Mouse (Mus musculus) bone marrow macrophage, adult 2 months (primary cell): ENCODE measurements at regions not wholly inside any gene's neighbourhood (a gene's known extent, or its start where the extent isn't known, plus 50 kb on each side); places are given as distances from the start of the nearest gene placed in this dataset.
"Not testable (repeated sequence)": the region's sequence is repeated elsewhere in the genome, so short reads cannot be mapped to it uniquely, and the experiment has no call there.

ENCODE experiments used
- H3K27ac ChIP-seq: 2 replicates; pipeline ENCODE4 v1.5.1; 2012; ENCODE audit warnings: low read depth, low read length; ENCODE audit not compliant: insufficient read depth
- H3K4me1 ChIP-seq: 2 replicates; pipeline ENCODE4 v1.6.1; 2012; ENCODE audit warnings: low read length; ENCODE audit not compliant: control insufficient read depth, insufficient read depth
- H3K4me3 ChIP-seq: 2 replicates; pipeline ENCODE4 v1.5.1; 2012; ENCODE audit warnings: mild to moderate bottlenecking, low read length, moderate library complexity; ENCODE audit not compliant: insufficient read depth
- CTCF ChIP-seq: IDR thresholded peaks from 2 replicates; pipeline ENCODE4 v1.5.1; 2012; ENCODE audit warnings: low read depth, mild to moderate bottlenecking, low read length, moderate library complexity
- POLR2A ChIP-seq: IDR thresholded peaks from 2 replicates; pipeline ENCODE4 v1.6.1; 2012; ENCODE audit warnings: mild to moderate bottlenecking, low read depth, low read length, borderline replicate concordance

DNA sequence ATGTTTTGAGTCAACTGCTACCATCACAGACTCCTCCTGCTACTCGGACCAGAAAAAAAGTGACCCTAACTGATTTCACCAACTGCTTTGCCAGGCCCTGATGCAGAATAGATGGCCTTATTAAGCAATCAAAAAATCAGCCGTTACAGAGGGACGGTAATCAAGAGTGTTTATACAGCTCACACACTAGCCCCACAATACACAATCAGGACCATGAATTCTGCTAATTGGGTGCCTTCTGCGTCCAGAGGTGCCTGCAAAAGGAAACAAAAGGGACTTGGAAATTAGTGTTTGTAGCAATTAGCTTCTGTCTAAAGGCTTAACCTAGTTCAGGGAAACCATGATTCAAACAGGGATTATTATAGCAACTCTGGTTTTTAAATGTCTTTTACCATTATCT, 168.4 kb downstream of the Brms1l start:
- Histone ChIP-seq H3K27ac (no peak overlapping the region), H3K4me1 (no peaks in the 10 kb centered on the region), H3K4me3 (no peak overlapping the region)
- TF ChIP-seq POLR2A (no peak), CTCF (no peak)

DNA sequence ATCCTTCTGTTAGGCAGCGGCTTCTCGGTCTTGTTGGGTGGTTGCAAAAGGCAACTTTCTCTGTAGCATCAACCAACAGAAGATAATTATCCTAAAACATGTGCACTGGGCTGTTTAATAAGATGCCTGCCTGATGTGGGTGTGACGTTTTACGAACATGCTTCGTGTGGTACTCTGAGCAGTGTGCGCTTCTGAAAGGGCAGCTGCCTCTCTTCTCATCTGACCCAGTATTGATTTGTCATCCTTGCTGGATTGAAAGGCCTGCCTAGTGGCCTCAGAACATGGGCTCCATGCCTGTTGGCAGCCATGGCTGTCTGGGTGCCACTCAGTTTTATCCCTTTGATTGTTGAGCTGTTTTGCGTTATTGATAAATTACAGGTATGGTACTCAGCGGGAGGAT, 167.4 kb downstream of the Brms1l start:
- H3K27ac ChIP-seq, result no peak overlapping the region
- H3K4me1 ChIP-seq, result no peaks in the 10 kb centered on the region
- H3K4me3 ChIP-seq, result no peak overlapping the region
- TF ChIP-seq POLR2A (no peak), CTCF (no peak)

DNA sequence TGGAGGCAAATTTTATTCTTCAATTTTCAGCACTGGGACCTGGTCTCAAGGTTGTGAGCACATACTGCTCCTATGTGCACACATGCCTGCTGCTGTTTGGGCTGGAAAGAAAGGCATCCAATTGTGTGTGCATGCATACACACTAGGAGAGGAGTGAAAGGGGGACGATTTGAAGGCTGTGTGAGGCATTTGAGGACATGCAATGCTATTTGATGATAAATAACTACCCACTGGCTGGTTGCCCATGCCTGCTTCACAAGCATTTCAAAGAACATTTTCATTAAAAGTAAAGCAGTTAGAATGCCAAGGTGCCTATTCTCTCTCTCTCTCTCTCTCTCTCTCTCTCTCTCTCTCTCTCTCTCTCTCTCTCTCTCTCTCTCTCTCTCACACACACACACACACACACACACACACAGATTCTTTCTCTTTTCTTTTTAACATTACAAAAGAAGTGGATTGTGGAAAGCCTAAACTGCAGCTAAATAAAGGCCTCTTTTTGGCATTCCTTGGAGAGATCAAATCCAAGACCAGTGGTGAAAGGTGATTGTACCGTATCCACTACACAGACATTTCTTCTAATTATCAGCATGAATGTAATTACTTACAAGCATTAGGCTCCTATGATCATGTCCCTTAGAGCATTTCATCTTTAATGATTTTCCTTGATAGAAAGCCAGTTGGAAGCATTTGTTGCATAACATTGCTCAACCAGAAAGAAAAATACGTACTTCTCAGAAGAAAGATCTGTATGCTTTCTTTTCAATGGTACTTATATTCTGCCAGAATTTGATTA, 160.7 kb downstream of the Brms1l start:
- H3K27ac ChIP-seq, result no peak overlapping the region
- no peak overlapping the region for H3K4me3 ChIP-seq
- TF ChIP-seq POLR2A (no peak), CTCF (no peak)
- no peaks in the 10 kb centered on the region for H3K4me1 ChIP-seq

DNA sequence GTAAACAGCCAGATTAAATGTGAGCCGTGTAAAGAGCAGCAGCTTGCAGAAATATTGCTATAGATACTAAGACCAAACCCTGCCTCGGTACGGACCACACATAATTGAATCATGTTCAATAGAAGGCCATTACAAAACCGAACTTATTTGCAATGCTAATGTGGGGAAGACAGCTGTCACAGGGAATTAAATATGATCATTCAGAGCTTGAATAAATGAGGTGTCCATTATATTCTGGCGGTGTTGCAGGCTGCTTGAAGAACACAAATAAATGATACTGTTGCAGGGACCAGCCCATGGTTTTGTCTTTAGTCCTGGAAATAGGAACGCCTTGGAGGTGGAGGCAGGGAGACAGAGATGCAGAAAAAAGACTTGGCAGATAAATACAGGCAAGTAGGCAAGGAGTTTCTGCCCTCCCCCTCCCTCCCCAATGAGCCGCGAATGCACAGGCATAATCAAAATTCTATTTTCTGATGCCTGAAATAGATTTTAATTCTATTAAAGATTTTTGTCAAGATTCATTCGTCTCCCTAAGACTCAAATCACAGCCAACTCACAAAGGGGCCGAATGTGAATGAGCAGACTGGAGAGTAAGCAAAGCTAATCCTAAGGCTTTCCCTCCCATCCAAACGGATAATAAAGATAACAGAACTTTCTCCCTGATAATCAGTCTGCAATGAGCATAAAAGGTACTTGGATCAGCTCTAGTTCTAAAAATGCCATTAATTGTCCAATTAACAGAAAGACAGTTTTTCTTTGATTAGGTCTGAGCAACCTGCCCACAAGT, 147.6 kb downstream of the Brms1l start:
- Histone ChIP-seq H3K4me3 (no peak overlapping the region), H3K27ac (no peak overlapping the region), H3K4me1 (no peaks in the 10 kb centered on the region)
- no peak for TF ChIP-seq CTCF
- no peak for TF ChIP-seq POLR2A

GRCm38 (mm10) chr12:55983128-55983527, 147.0 kb downstream of the Brms1l start:
- Histone ChIP-seq H3K4me1 (no peaks in the 10 kb centered on the region), H3K27ac (no peak overlapping the region), H3K4me3 (no peak overlapping the region)
- TF ChIP-seq POLR2A (no peak), CTCF (no peak)

GRCm38 (mm10) chr12:55974262-55974661, 138.1 kb downstream of the Brms1l start:
- Histone ChIP-seq H3K4me3 (no peak overlapping the region), H3K4me1 (no peaks in the 10 kb centered on the region), H3K27ac (no peak overlapping the region)
- TF ChIP-seq CTCF (no peak), POLR2A (no peak)

DNA sequence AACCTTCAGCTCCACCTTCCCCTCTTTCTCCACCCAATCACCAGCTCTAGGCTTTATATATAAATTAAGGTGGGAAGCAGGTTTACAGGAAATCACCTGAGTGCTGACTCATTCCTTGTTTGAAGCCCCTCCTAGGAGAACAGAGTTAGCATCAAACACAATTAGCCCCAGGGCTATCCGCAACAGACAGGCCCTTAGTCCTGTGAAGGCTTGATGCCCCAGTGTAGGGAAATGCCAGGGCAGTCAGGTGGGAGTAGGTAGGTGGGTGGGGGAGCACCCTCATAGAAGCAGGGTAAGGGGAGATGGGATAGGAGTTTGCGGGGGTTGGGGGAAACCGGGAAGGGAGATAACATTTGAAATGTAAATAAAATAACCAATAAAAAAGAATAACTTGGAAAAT, 123.2 kb downstream of the Brms1l start:
- H3K4me1 ChIP-seq, H3K27ac ChIP-seq, H3K4me3 ChIP-seq: not testable (repeated sequence)

DNA sequence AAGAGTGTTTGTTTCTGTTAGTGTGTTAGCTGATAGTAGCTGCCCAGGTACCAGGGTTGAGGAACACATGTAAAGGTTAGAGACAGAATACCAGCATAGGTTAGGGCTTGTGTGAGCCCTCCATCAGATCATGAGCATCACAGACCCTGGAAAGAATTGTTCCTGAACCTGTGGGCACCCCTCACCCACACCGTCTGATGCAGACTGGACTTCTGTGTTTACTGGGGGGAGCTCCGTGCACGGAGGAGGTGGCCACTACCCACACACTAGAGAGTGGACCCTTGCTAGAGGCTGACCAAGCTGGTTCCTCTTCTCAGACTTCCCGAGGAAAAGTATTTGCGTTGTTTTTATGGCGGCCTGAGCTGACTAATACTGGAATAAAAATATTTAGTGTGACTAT, 104.4 kb downstream of the Brms1l start:
- H3K4me1 ChIP-seq, result no peaks in the 10 kb centered on the region
- no peak overlapping the region for H3K4me3 ChIP-seq
- H3K27ac ChIP-seq, result no peak overlapping the region
- TF ChIP-seq CTCF (no peak), POLR2A (no peak)

- TF ChIP-seq POLR2A (no peak), CTCF (no peak)
- H3K4me3 ChIP-seq, result no peak overlapping the region
- H3K27ac ChIP-seq, result no peak overlapping the region
- no peaks in the 10 kb centered on the region for H3K4me1 ChIP-seq
Observed at GRCm38 (mm10) chr12:55939281-55940142, 103.4 kb downstream of the Brms1l start.
